Mouse (Mus musculus) heart, postnatal 0 days (tissue): ENCODE data around the gene Rbfox1. TPM values are rescaled to one million over a fixed set of nuclear protein-coding genes. Genes with fewer than 3 reads are reported as not detected.

Source experiments
- ATAC-seq: fragments of 200-750 bp; cut with Nextera tagmentation; 2 replicates; pipeline ENCODE4 v1.8.0; 2017; ENCODE audit warnings: low read depth, moderate number of reproducible peaks, moderate library complexity; ENCODE audit not compliant: insufficient read depth
- DNase-seq: peaks from one replicate; pipeline ENCODE4 v3.0.0-alpha.2; 2016; ENCODE audit warnings: low spot score
- H3K27ac ChIP-seq: fragments of 300-500 bp; sonication (generic); 2 replicates; pipeline ENCODE4 v1.5.1; 2014; ENCODE audit warnings: low read depth, mild to moderate bottlenecking
- H3K27me3 ChIP-seq: fragments of 300-500 bp; sonication (generic); 2 replicates; pipeline ENCODE4 v1.6.1; 2014; ENCODE audit warnings: low read length, mixed read lengths; ENCODE audit not compliant: control insufficient read depth, insufficient read depth
- H3K36me3 ChIP-seq: fragments of 300-500 bp; sonication (generic); replicated peaks from 2 replicates; pipeline ENCODE4 v1.6.1; 2014; ENCODE audit warnings: low read length, mixed read lengths; ENCODE audit not compliant: control insufficient read depth, insufficient read depth
- H3K4me1 ChIP-seq: fragments of 300-500 bp; sonication (generic); 2 replicates; pipeline ENCODE4 v1.6.1; 2014; ENCODE audit warnings: antibody characterized with exemption; ENCODE audit not compliant: control insufficient read depth, insufficient read depth
- H3K4me2 ChIP-seq: fragments of 300-500 bp; sonication (generic); 2 replicates; pipeline ENCODE4 v1.6.1; 2014; ENCODE audit warnings: low read depth, mild to moderate bottlenecking, low read length, moderate library complexity
- H3K4me3 ChIP-seq: fragments of 300-500 bp; sonication (generic); 2 replicates; pipeline ENCODE4 v1.5.1; 2014; ENCODE audit warnings: low read depth, low read length
- H3K9ac ChIP-seq: fragments of 300-500 bp; sonication (generic); replicated peaks from 2 replicates; pipeline ENCODE4 v1.6.1; 2014; ENCODE audit warnings: low read depth, low read length, mixed read lengths
- H3K9me3 ChIP-seq: fragments of 300-500 bp; sonication (generic); replicated peaks from 2 replicates; pipeline ENCODE4 v1.6.1; 2016; ENCODE audit warnings: low read length; ENCODE audit not compliant: control insufficient read depth
- CTCF ChIP-seq: IDR thresholded peaks from 2 replicates; pipeline ENCODE4 v1.5.1; 2016; ENCODE audit warnings: antibody characterized with exemption, control low read depth, low read depth
- EP300 ChIP-seq: IDR thresholded peaks from 2 replicates; pipeline ENCODE4 v1.6.1; 2016; ENCODE audit warnings: antibody characterized with exemption, low read depth
- WGBS: fragments of 180-500 bp; shearing (Covaris S2); extraction: QIAGEN DNeasy Blood & Tissue Kit; methylation state at CpG from one replicate; pipeline ENCODE4 v1.1.7; 2014; 5-methylcytosine and 5-hydroxymethylcytosine counted together
- polyA plus RNA-seq: library from polyadenylated mRNA; unstranded; fragments of >200 nt; fragmentation: Nextera tagmentation; extraction: Ambion mirVana; gene quantifications from 2 replicates; pipeline ENCODE4 v1.2.1, GENCODE M21; 2015
- total RNA-seq: library from RNA; depleted of rRNA; stranded (reverse); fragments of >200 nt; gene quantifications from 2 replicates; pipeline ENCODE4 v1.2.3, GENCODE M21; 2014; ENCODE audit warnings: low replicate concordance

The Rbfox1 gene
- total and polyA plus RNA-seq, 2 experiments from 2014 or later: 6.0 to 15.3 TPM

DNA sequence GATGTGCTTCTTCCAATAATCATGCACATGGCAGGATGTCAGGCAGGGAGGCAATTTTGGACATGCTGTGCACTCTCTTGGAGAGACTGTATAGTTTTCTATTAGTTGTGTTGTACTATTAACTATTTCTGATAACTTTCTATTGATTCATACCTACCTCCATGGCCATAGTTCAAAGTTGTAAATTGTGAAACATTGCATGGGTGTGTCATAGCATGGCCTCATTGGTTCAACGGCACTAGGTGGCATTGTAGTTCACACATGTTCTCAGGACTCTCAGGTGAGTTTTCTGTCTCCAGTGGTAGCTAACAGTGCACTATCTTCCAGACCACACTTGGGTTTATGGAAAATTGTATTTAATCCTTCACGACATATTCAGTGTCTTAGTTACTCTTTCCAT is 699.5 kb downstream of the Rbfox1 start:
- Histone ChIP-seq H3K36me3 (no peaks in the 10 kb centered on the region), H3K9me3 (no peaks in the 10 kb centered on the region), H3K4me3 (no peak overlapping the region), H3K9ac (no peak overlapping the region), H3K4me2 (no peak overlapping the region), H3K27ac (no peak overlapping the region), H3K27me3 (no peaks in the 10 kb centered on the region), H3K4me1 (no peaks in the 10 kb centered on the region)
- no peak for ATAC-seq
- DNase-seq: no peak
- no peak for TF ChIP-seq CTCF
- no peak for TF ChIP-seq EP300
- 78% methylated on average over 2 of the region's 2 CpGs for WGBS

DNA sequence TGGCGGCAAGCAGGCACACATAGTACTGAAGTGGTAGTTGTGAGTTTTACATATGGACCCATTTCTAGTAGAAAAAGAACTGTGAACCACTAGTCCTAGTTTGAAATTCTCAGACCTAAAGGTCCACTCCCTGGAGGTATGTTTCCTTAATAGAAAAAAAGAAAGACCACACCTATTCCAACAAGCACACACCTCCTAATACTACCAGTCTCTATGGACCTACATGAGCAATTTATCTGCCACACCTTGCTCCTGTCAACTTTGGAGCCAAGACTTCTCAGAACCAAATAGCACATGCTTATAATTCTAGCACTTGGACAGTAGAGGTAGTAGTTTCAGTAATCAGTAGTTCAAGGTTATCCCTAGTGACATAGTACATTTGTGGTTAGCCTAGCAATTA is 700.0 kb downstream of the Rbfox1 start:
- Histone ChIP-seq H3K4me1 (no peaks in the 10 kb centered on the region), H3K27me3 (no peaks in the 10 kb centered on the region), H3K36me3 (no peaks in the 10 kb centered on the region), H3K9ac (no peak overlapping the region), H3K9me3 (no peaks in the 10 kb centered on the region), H3K27ac (no peak overlapping the region), H3K4me2 (no peak overlapping the region), H3K4me3 (no peak overlapping the region)
- no peak for ATAC-seq
- no peak for DNase-seq
- WGBS: 94% methylated on average over 1 of the region's 1 CpGs
- no peak for TF ChIP-seq EP300
- TF ChIP-seq CTCF: no peak

DNA sequence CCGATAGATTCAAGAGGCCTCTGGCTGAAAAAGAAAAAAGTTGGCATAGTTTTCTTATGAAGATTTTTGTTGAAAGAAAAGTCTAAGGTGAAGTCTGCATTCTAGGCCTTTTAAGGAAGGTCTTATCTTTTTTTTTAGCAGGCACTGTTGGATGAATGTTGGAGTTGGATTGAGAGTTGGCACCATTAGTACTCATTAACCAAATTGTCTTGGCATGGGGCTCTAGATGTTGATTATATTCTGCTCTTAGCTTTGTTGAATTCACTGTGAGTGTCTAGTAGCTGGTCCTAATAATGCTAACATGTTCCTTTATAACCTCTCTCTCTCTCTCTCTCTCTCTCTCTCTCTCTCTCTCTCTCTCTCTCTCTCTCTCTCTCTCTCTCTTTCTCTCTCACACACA is 731.4 kb downstream of the Rbfox1 start:
- H3K36me3 ChIP-seq: no peaks in the 10 kb centered on the region
- H3K9ac ChIP-seq: no peak overlapping the region
- ATAC-seq (no peak), DNase-seq (no peak)
- H3K4me1 ChIP-seq: no peaks in the 10 kb centered on the region
- H3K4me3 ChIP-seq: no peak overlapping the region
- no peak overlapping the region for H3K27ac ChIP-seq
- H3K4me2 ChIP-seq: no peak overlapping the region
- no peaks in the 10 kb centered on the region for H3K27me3 ChIP-seq
- 71% methylated on average over 1 of the region's 1 CpGs for WGBS
- H3K9me3 ChIP-seq: no peaks in the 10 kb centered on the region
- no peak for TF ChIP-seq CTCF
- no peak for TF ChIP-seq EP300

DNA sequence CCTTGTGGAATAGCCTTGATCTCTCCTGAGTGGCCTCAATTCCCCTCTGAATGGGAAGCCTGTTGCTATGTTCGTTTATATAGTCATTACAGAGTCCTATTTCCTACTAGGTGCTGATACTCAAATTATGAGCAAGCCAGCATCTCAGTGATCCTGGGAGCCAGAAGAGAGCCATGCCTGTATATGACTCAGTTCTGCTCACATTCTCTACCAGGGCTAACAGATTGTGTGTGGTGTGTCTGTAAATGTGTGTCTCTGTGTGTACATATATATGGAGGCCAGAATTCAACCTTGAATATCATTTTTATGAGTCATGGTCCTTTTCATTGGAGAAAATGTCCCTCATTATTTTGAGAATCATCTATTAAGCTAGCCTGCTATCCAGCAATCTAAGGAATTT is 755.2 kb downstream of the Rbfox1 start:
- Histone ChIP-seq H3K27me3 (no peaks in the 10 kb centered on the region), H3K9me3 (no peaks in the 10 kb centered on the region), H3K4me1 (no peaks in the 10 kb centered on the region), H3K27ac (no peak overlapping the region), H3K9ac (no peak overlapping the region), H3K4me2 (no peak overlapping the region), H3K4me3 (no peak overlapping the region), H3K36me3 (no peaks in the 10 kb centered on the region)
- no peak for TF ChIP-seq EP300
- no peak for TF ChIP-seq CTCF
- DNase-seq (no peak), ATAC-seq (no peak)
- 42% methylated on average over 1 of the region's 1 CpGs for WGBS

DNA sequence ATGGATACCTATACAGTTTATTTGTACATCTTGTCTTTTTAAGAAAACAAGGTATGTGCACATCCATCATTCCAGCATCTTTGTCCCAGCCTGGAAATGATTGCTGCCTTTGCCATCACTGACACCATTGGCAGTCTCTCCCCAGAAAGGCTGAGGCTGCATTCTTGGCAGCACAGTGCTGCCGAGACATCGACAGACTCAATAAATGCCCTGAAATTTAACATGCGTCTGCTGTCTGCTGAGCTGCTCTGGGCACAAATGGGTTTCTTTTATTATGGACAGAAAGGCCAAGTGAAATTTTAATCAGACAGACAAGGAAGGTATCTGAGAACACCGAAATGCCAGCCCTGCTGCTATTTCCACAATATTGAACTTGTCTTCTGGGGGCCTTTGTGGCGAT is 761.8 kb downstream of the Rbfox1 start:
- H3K27ac ChIP-seq: no peak overlapping the region
- no peaks in the 10 kb centered on the region for H3K27me3 ChIP-seq
- TF ChIP-seq EP300: no peak
- no peak for TF ChIP-seq CTCF
- 75% methylated on average over 5 of the region's 5 CpGs for WGBS
- no peaks in the 10 kb centered on the region for H3K36me3 ChIP-seq
- 0 out of 2 replicates have a peak, but pooled peaks cover 2% of the 10 kb centered on the region for H3K9me3 ChIP-seq
- ATAC-seq: no peak
- DNase-seq: no peak
- no peaks in the 10 kb centered on the region for H3K4me1 ChIP-seq
- H3K4me3 ChIP-seq: no peak overlapping the region
- H3K4me2 ChIP-seq: no peak overlapping the region
- H3K9ac ChIP-seq: no peak overlapping the region

DNA sequence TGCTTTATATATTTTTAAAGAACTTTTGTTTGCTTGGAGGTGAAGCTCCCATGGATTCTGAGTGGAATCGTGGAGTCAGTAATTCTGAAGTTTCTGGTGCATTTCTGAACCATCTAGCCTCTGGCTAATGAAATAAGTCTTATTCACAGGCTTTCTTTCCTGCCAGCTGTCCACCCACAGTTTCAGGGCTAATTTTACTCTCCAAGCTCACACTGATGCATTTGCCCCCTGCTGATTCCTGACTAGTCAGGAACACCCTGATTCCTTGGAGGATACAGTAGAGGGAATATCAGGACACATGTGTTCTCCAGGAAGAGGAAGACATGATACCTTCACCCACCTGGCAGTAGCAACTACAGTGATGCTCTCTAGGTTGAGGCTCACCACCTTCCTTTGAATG is 763.6 kb downstream of the Rbfox1 start:
- TF ChIP-seq EP300: no peak
- TF ChIP-seq CTCF: no peak
- 48% methylated on average over 1 of the region's 1 CpGs for WGBS

More for the DNA sequence above, 763.6 kb downstream of the Rbfox1 start:
- H3K4me1 ChIP-seq: no peaks in the 10 kb centered on the region
- H3K4me3 ChIP-seq: no peak overlapping the region
- no peaks in the 10 kb centered on the region for H3K36me3 ChIP-seq
- ATAC-seq (no peak), DNase-seq (no peak)
- no peak overlapping the region for H3K27ac ChIP-seq
- 0 out of 2 replicates have a peak, but pooled peaks cover 2% of the 10 kb centered on the region for H3K9me3 ChIP-seq
- no peaks in the 10 kb centered on the region for H3K27me3 ChIP-seq
- H3K4me2 ChIP-seq: no peak overlapping the region
- H3K9ac ChIP-seq: no peak overlapping the region
